Mouse (Mus musculus): ENCODE measurements around the gene Maml2. TPM values are rescaled to one million over a fixed set of nuclear protein-coding genes. Genes with fewer than 3 reads are reported as not detected.
A peak's percentile ranks its signal among the peaks of the same experiment; 100 is the strongest.

Gene Maml2
- polyA plus RNA-seq (2015; fragmentation: Nextera tagmentation; extraction: Ambion mirVana), result 9.9 and 10.6 TPM in 2 replicates

DNA sequence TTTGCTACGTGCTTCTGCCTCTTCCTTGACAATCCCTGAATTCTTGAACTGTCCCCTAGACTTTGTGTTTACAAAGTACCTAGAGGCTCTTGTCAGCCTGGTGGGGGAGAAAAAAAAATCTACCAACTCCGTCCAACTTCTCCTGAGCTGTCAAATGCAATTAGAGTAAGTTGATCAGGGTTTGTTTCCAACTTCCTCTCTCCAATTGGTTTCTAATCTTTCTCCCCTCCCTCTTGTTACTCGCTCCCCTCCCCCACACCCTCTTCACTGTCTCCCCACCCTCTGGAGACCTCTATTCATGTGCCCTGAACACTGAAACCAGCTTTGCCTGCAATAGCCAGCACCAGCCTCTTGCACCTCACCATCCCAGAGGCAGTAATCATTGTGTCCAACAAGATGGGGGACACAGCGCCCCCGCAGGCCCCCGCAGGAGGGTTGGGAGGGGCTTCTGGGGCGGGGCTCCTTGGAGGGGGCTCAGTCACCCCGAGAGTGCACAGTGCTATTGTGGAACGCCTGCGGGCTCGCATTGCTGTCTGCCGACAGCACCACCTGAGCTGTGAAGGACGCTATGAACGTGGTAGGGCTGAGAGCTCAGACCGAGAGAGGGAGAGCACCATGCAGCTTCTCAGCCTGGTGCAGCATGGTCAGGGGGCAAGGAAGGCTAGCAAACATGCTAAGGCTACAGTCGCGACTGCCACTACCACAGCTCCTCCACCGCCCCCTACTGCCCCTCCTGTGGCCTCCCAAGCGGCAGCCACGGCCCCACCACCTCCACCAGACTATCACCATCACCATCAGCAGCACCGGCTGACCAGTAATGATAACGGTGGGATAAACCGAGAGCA, at the start of gene Maml2:
TSS of gene Maml2 (plus strand) at position 290 of the 845 bp plus-strand sequence.
- Histone ChIP-seq H3K9me3 (replicated peaks; ENCODE audit: control insufficient read depth, low read length, poor library complexity, severe bottlenecking) (no peaks in the 10 kb centered on the region), H3K27me3 (ENCODE audit: control insufficient read depth, insufficient read depth, low read depth, low read length) (no peaks in the 10 kb centered on the region), H3K4me3 (ENCODE audit: low read depth, low read length) (peak within 1 kb of the TSS; percentile 57), H3K4me1 (ENCODE audit: control insufficient read depth, insufficient read depth, low read length) (peaks cover 24% of the 10 kb centered on the region), H3K27ac (ENCODE audit: low read length) (peak within 1 kb of the TSS; percentile 69), H3K36me3 (ENCODE audit: control insufficient read depth, insufficient read depth, low read length) (no peaks in the 10 kb centered on the region), H3K9ac (ENCODE audit: low read depth, low read length) (peak within 1 kb of the TSS; percentile 81), H3K4me2 (ENCODE audit: low read length) (peak within 1 kb of the TSS; percentile 97)
- peak; percentile 79 for ATAC-seq
- WGBS, result 0% methylated on average over 22 of the region's 23 CpGs

DNA sequence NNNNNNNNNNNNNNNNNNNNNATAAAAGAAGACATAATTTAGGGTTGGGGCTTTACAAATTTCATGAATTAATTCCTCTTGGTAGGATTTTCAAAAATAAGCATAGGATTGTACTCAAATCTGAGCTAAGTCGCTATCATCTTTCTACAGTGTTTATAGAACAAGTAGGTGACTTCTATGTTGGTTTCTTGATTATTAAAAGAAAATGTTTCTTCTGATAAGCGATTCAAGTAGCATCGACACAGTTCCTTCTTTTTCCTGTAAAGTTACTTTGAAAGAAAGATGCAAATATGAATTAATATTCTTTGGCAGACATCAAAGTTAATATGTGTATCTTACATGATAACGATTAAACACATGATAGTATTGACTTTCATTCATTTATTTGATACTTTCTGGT, 49.7 kb upstream of the Maml2 start:
- 95% methylated on average over 4 of the region's 4 CpGs for WGBS
- peak overlapping the region; percentile 63; the same call in 1 of the 2 replicates for H3K4me2 ChIP-seq (ENCODE audit: low read length)

GRCm38 (mm10) chr9:13251251-13251650, 46.5 kb upstream of the Maml2 start:
- Histone ChIP-seq H3K9me3 (replicated peaks; ENCODE audit: control insufficient read depth, low read length, poor library complexity, severe bottlenecking) (no peaks in the 10 kb centered on the region), H3K4me1 (ENCODE audit: control insufficient read depth, insufficient read depth, low read length) (peaks cover 7% of the 10 kb centered on the region), H3K36me3 (ENCODE audit: control insufficient read depth, insufficient read depth, low read length) (no peaks in the 10 kb centered on the region), H3K27me3 (ENCODE audit: control insufficient read depth, insufficient read depth, low read depth, low read length) (no peaks in the 10 kb centered on the region), H3K4me3 (ENCODE audit: low read depth, low read length) (no peak overlapping the region), H3K9ac (ENCODE audit: low read depth, low read length) (no peak overlapping the region), H3K4me2 (ENCODE audit: low read length) (no peak overlapping the region), H3K27ac (ENCODE audit: low read length) (no peak overlapping the region)
- WGBS, result 92% methylated on average over 2 of the region's 2 CpGs
- ATAC-seq, result no peak

More for the DNA sequence above, 49.7 kb upstream of the Maml2 start:
- H3K4me3 ChIP-seq (ENCODE audit: low read depth, low read length), result no peak overlapping the region
- no peaks in the 10 kb centered on the region for H3K27me3 ChIP-seq (ENCODE audit: control insufficient read depth, insufficient read depth, low read depth, low read length)
- ATAC-seq, result no peak
- no peaks in the 10 kb centered on the region for H3K9me3 ChIP-seq (replicated peaks; ENCODE audit: control insufficient read depth, low read length, poor library complexity, severe bottlenecking)
- no peaks in the 10 kb centered on the region for H3K36me3 ChIP-seq (ENCODE audit: control insufficient read depth, insufficient read depth, low read length)
- peaks cover 21% of the 10 kb centered on the region for H3K4me1 ChIP-seq (ENCODE audit: control insufficient read depth, insufficient read depth, low read length)
- no peak overlapping the region for H3K9ac ChIP-seq (ENCODE audit: low read depth, low read length)
- H3K27ac ChIP-seq (ENCODE audit: low read length), result no peak overlapping the region

DNA sequence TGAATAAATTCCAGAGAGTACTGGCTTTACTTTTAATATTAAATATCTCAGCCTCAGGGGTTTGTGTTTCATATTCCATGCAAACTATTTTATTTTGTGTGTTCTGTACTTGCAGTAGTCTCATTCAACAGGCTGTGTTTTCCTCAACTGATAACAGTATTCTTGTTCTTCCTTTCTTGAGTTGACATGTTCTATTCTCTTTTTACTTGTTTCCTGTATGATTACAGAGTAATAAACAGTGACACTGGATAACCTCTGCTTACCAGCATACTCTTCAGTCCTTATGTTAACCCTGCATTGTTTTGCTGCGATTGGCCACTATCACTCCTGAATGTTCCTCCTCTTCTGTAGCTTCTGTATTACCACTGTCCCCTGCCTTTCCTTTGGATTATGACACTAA, 41.0 kb upstream of the Maml2 start:
- Histone ChIP-seq H3K9ac (ENCODE audit: low read depth, low read length) (no peak overlapping the region), H3K4me2 (ENCODE audit: low read length) (no peak overlapping the region), H3K27ac (ENCODE audit: low read length) (no peak overlapping the region), H3K9me3 (replicated peaks; ENCODE audit: control insufficient read depth, low read length, poor library complexity, severe bottlenecking) (no peaks in the 10 kb centered on the region), H3K4me1 (ENCODE audit: control insufficient read depth, insufficient read depth, low read length) (no peaks in the 10 kb centered on the region), H3K36me3 (ENCODE audit: control insufficient read depth, insufficient read depth, low read length) (no peaks in the 10 kb centered on the region; the same call in 1 of the 2 replicates), H3K27me3 (ENCODE audit: control insufficient read depth, insufficient read depth, low read depth, low read length) (no peaks in the 10 kb centered on the region), H3K4me3 (ENCODE audit: low read depth, low read length) (no peak overlapping the region)
- WGBS, result 97% methylated on average over 1 of the region's 1 CpGs
- no peak for ATAC-seq

- no peak overlapping the region for H3K4me2 ChIP-seq (ENCODE audit: low read length)
- no peak overlapping the region for H3K4me3 ChIP-seq (ENCODE audit: low read depth, low read length)
- no peaks in the 10 kb centered on the region for H3K4me1 ChIP-seq (ENCODE audit: control insufficient read depth, insufficient read depth, low read length)
- H3K9ac ChIP-seq (ENCODE audit: low read depth, low read length), result no peak overlapping the region
- no peaks in the 10 kb centered on the region for H3K9me3 ChIP-seq (replicated peaks; ENCODE audit: control insufficient read depth, low read length, poor library complexity, severe bottlenecking)
- H3K27ac ChIP-seq (ENCODE audit: low read length), result no peak overlapping the region
- H3K36me3 ChIP-seq (ENCODE audit: control insufficient read depth, insufficient read depth, low read length), result no peaks in the 10 kb centered on the region; the same call in 1 of the 2 replicates
- no peak for ATAC-seq
- H3K27me3 ChIP-seq (ENCODE audit: control insufficient read depth, insufficient read depth, low read depth, low read length), result no peaks in the 10 kb centered on the region
- WGBS, result 93% methylated on average over 2 of the region's 2 CpGs
Observed at GRCm38 (mm10) chr9:13258173-13258572, 39.6 kb upstream of the Maml2 start.

DNA sequence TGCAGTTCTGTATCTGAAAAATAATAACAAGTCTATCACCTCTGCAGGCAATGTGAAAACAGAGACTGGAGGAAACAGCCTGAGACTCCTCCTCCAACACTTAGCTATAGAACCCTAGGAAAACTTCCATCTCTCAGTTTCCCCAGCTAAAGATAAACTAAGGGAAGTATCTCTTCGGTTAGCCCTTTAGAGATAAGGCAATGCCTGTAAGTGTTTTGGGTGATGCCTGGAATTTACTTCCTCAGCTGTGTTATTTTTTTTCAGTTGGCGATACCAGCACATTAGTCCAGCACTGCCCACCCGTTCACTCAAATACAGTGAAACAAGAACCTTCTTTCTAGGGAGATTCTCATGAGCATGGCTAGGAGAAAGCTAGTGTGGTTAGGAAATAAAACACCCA, 36.8 kb upstream of the Maml2 start:
- H3K27me3 ChIP-seq (ENCODE audit: control insufficient read depth, insufficient read depth, low read depth, low read length), result no peaks in the 10 kb centered on the region
- no peak overlapping the region for H3K4me3 ChIP-seq (ENCODE audit: low read depth, low read length)
- no peak overlapping the region for H3K27ac ChIP-seq (ENCODE audit: low read length)
- WGBS, result 91% methylated on average over 3 of the region's 3 CpGs
- no peak overlapping the region for H3K9ac ChIP-seq (ENCODE audit: low read depth, low read length)
- no peaks in the 10 kb centered on the region; the same call in 1 of the 2 replicates for H3K36me3 ChIP-seq (ENCODE audit: control insufficient read depth, insufficient read depth, low read length)
- H3K4me1 ChIP-seq (ENCODE audit: control insufficient read depth, insufficient read depth, low read length), result no peaks in the 10 kb centered on the region
- H3K4me2 ChIP-seq (ENCODE audit: low read length), result no peak overlapping the region
- ATAC-seq, result no peak
- H3K9me3 ChIP-seq (replicated peaks; ENCODE audit: control insufficient read depth, low read length, poor library complexity, severe bottlenecking), result no peaks in the 10 kb centered on the region

DNA sequence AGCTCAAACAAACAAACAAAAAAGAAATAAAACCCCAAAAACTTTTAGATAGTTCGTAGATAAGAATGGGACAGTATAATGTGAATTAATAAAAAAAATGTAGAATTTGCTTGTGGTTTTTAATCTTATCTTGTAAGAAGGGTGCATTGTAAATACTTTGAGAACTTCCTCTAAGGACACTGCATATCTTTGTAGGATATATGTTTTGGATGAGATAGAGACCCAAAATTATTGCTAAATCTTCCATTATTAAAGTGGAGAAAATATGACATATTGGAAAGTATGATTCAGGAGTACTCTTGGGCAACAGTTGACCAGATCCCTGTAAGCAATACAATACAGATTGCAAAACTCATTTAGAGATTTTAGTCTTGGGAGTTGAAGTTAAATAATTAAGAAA, 24.5 kb upstream of the Maml2 start:
- 92% methylated on average over 1 of the region's 1 CpGs for WGBS
- Histone ChIP-seq H3K4me2 (ENCODE audit: low read length) (no peak overlapping the region), H3K9me3 (replicated peaks; ENCODE audit: control insufficient read depth, low read length, poor library complexity, severe bottlenecking) (no peaks in the 10 kb centered on the region), H3K4me1 (ENCODE audit: control insufficient read depth, insufficient read depth, low read length) (no peaks in the 10 kb centered on the region), H3K4me3 (ENCODE audit: low read depth, low read length) (no peak overlapping the region), H3K27me3 (ENCODE audit: control insufficient read depth, insufficient read depth, low read depth, low read length) (no peaks in the 10 kb centered on the region), H3K36me3 (ENCODE audit: control insufficient read depth, insufficient read depth, low read length) (0 out of 2 replicates have a peak, but pooled peaks cover 2% of the 10 kb centered on the region), H3K27ac (ENCODE audit: low read length) (no peak overlapping the region), H3K9ac (ENCODE audit: low read depth, low read length) (no peak overlapping the region)
- no peak for ATAC-seq

GRCm38 (mm10) chr9:13287482-13287881, 10.3 kb upstream of the Maml2 start:
- no peak for ATAC-seq
- WGBS, result 75% methylated on average over 2 of the region's 2 CpGs
- Histone ChIP-seq H3K4me3 (ENCODE audit: low read depth, low read length) (no peak overlapping the region), H3K4me2 (ENCODE audit: low read length) (no peak overlapping the region), H3K27ac (ENCODE audit: low read length) (no peak overlapping the region), H3K4me1 (ENCODE audit: control insufficient read depth, insufficient read depth, low read length) (no peaks in the 10 kb centered on the region), H3K9ac (ENCODE audit: low read depth, low read length) (no peak overlapping the region), H3K27me3 (ENCODE audit: control insufficient read depth, insufficient read depth, low read depth, low read length) (no peaks in the 10 kb centered on the region), H3K36me3 (ENCODE audit: control insufficient read depth, insufficient read depth, low read length) (no peaks in the 10 kb centered on the region), H3K9me3 (replicated peaks; ENCODE audit: control insufficient read depth, low read length, poor library complexity, severe bottlenecking) (no peaks in the 10 kb centered on the region)

Measured in midbrain, embryonic 16.5 days (tissue).